Mouse (Mus musculus) olfactory bulb, adult 2 months (tissue): ENCODE measurements at regions not wholly inside any gene's neighbourhood (a gene's known extent, or its start where the extent isn't known, plus 50 kb on each side); places are given as distances from the start of the nearest gene placed in this dataset.

ENCODE experiments used
- CTCF ChIP-seq: fragments of 200-500 bp; IDR thresholded peaks from 2 replicates; pipeline ENCODE4 v1.5.1; 2012; ENCODE audit warnings: low read depth, mild to moderate bottlenecking, low read length, moderate library complexity; ENCODE audit not compliant: insufficient read depth
- POLR2A ChIP-seq: fragments of 200-500 bp; IDR thresholded peaks from 2 replicates; pipeline ENCODE4 v1.6.1; 2012; ENCODE audit warnings: mild to moderate bottlenecking, low read depth, low read length, moderate library complexity; ENCODE audit not compliant: insufficient read depth

DNA sequence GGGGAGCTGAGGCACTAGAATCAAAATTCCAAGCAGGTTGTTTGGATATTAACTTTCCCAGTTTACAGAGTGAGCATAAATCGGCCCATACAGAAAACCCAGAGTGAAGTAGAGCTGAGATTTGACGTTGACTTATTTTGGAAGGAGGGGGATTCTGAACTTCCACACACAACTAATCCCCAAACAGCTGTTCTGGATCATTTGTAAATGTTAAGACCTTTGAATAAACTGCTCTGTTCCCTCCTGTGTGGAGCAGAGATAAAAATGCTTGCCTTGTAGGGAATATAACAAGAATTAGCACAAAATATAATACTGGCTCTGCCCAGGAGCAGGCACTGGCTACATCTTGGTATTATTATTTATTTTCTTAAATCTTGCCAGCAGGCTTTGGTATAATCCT lies 2057.0 kb downstream of the 4930444P10Rik start:
- TF ChIP-seq POLR2A (no peak), CTCF (no peak)
